Mouse (Mus musculus) lung, embryonic 15.5 days (tissue): ENCODE data around the gene Lcp2. TPM values are rescaled to one million over a fixed set of nuclear protein-coding genes. Genes with fewer than 3 reads are reported as not detected.
"Not testable (repeated sequence)": the region's sequence is repeated elsewhere in the genome, so short reads cannot be mapped to it uniquely, and the experiment has no call there.

ENCODE experiments used
- ATAC-seq: fragments of 200-750 bp; cut with Nextera tagmentation; 2 replicates; pipeline ENCODE4 v1.8.0; 2017; ENCODE audit warnings: moderate number of reproducible peaks, borderline replicate concordance; ENCODE audit not compliant: low FRiP score, low TSS enrichment; ENCODE audit errors: extremely low read depth
- H3K27ac ChIP-seq: fragments of 300-500 bp; sonication (generic); 2 replicates; pipeline ENCODE4 v1.5.1; 2015; ENCODE audit warnings: moderate library complexity, mild to moderate bottlenecking, inconsistent platforms
- H3K27me3 ChIP-seq: fragments of 300-500 bp; sonication (generic); 2 replicates; pipeline ENCODE4 v1.6.1; 2015; ENCODE audit warnings: inconsistent platforms
- H3K36me3 ChIP-seq: fragments of 300-500 bp; sonication (generic); 2 replicates; pipeline ENCODE4 v1.6.1; 2015; ENCODE audit warnings: inconsistent platforms
- H3K4me1 ChIP-seq: fragments of 300-500 bp; sonication (generic); 2 replicates; pipeline ENCODE4 v1.6.1; 2015; ENCODE audit warnings: inconsistent platforms
- H3K4me2 ChIP-seq: fragments of 300-500 bp; sonication (generic); 2 replicates; pipeline ENCODE4 v1.6.1; 2015; ENCODE audit warnings: inconsistent platforms, mild to moderate bottlenecking, moderate library complexity
- H3K4me3 ChIP-seq: fragments of 300-500 bp; sonication (generic); 2 replicates; pipeline ENCODE4 v1.5.1; 2015; ENCODE audit warnings: mild to moderate bottlenecking, inconsistent platforms
- H3K9ac ChIP-seq: fragments of 300-500 bp; sonication (generic); 2 replicates; pipeline ENCODE4 v1.6.1; 2015; ENCODE audit warnings: inconsistent platforms
- H3K9me3 ChIP-seq: fragments of 300-500 bp; sonication (generic); 2 replicates; pipeline ENCODE4 v1.6.1; 2016; ENCODE audit warnings: inconsistent platforms
- WGBS: fragments of 180-500 bp; shearing (Covaris S2); methylation state at CpG from one replicate; pipeline ENCODE4 v1.1.7; 2015; 5-methylcytosine and 5-hydroxymethylcytosine counted together
- polyA plus RNA-seq: library from polyadenylated mRNA; unstranded; fragments of >200 nt; fragmentation: Nextera tagmentation; extraction: Ambion mirVana; gene quantifications from 2 replicates; pipeline ENCODE4 v1.2.1, GENCODE M21; 2015

The Lcp2 gene
- polyA plus RNA-seq, 1 experiment from 2014 or later, result 5.3 TPM

DNA sequence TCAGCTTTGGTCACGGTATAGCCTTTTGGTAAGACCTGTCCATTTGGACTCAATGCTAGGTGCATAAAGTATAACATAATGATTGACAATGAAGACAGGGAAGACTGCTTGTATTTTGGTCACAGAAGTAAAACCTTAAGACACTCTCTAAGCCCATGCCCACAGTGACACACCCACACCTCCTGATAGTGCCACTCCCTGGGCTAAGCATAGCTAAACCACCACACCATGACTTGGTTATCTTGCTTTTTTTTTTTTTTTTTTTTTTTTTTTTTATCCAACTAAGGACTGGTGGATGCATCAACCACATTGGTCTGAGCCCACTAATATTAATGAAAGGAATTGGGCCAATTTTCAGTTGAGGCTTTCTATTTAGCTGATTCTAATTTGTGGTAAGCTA is 62.5 kb downstream of the Lcp2 start:
- Histone ChIP-seq H3K4me2 (no peak overlapping the region), H3K27me3 (no peaks in the 10 kb centered on the region), H3K4me3 (no peak overlapping the region), H3K4me1 (no peaks in the 10 kb centered on the region), H3K27ac (no peak overlapping the region), H3K9me3 (no peaks in the 10 kb centered on the region), H3K36me3 (no peaks in the 10 kb centered on the region), H3K9ac (no peak overlapping the region)
- no peak for ATAC-seq
- 96% methylated on average over 1 of the region's 1 CpGs for WGBS

DNA sequence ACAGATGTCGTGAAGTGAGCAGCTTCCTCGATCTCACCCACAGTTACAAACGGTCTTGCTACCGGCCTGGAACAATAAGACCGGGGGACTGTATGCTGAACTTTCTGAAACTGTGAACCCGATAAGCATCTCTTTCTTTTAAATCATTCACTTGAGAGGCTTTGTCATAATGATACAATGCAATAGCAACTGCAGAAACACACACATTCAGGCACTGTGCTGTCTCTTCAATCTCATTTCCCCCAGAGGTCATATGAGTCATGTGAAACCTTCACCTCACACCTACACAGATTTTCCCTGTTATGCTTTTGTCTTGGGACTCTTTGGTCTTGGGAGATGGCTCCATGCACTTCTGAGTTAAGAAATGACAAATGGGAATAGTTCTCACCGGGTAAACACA is 65.2 kb downstream of the Lcp2 start:
- no peak overlapping the region for H3K27ac ChIP-seq
- no peak overlapping the region for H3K4me3 ChIP-seq
- H3K9ac ChIP-seq, result no peak overlapping the region
- H3K27me3 ChIP-seq, result no peaks in the 10 kb centered on the region
- no peaks in the 10 kb centered on the region for H3K9me3 ChIP-seq
- H3K4me1 ChIP-seq, result no peaks in the 10 kb centered on the region
- no peak overlapping the region for H3K4me2 ChIP-seq
- no peak for ATAC-seq
- 59% methylated on average over 7 of the region's 7 CpGs for WGBS
- H3K36me3 ChIP-seq, result no peaks in the 10 kb centered on the region

DNA sequence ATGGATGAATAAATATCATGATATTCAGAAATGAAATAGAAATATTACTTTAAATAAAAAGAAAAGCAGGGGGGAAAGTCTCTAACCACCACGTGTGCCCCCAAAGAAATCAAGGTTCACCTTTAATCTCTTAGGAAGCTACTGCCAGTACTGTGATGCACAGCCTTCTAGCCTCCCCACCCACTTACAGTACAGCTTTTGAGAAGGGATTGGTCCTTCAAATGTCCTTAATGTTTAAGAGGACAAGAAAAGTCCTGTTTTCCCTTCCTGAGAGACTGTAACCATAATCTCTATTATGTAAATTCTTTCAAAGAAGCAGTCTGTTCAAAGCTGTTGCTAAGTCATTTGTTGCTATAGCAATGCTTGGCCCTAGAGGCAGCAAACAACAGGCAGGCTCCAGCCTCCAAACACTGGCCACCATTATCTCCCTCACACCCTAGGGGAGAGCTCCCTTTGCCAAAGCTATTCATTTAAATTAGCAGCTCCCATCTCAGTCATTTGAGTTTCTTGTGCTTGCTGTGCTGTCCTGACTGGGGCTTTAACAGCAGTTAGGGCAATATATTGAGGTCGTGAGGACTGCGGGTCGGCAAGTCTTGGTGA is 66.2 kb downstream of the Lcp2 start:
- Histone ChIP-seq H3K9me3 (no peaks in the 10 kb centered on the region), H3K4me1 (no peaks in the 10 kb centered on the region), H3K36me3 (no peaks in the 10 kb centered on the region), H3K27ac (no peak overlapping the region), H3K4me2 (no peak overlapping the region), H3K27me3 (no peaks in the 10 kb centered on the region), H3K9ac (no peak overlapping the region), H3K4me3 (no peak overlapping the region)
- 0 out of 2 replicates have a peak, but pooled peaks have one; percentile 35 for ATAC-seq
- 63% methylated on average over 4 of the region's 4 CpGs for WGBS

GRCm38 (mm10) chr11:34113760-34114159 is 67.0 kb downstream of the Lcp2 start:
- Histone ChIP-seq H3K27me3 (no peaks in the 10 kb centered on the region), H3K27ac (no peak overlapping the region), H3K4me1 (no peaks in the 10 kb centered on the region), H3K4me3 (no peak overlapping the region), H3K4me2 (no peak overlapping the region), H3K36me3 (no peaks in the 10 kb centered on the region), H3K9me3 (no peaks in the 10 kb centered on the region), H3K9ac (no peak overlapping the region)
- no peak for ATAC-seq
- WGBS, result 58% methylated on average over 2 of the region's 2 CpGs

- H3K4me2 ChIP-seq, result no peak overlapping the region
- no peaks in the 10 kb centered on the region for H3K4me1 ChIP-seq
- peak; percentile 62; the same call in 1 of the 2 replicates for ATAC-seq
- H3K27me3 ChIP-seq, result no peaks in the 10 kb centered on the region
- no peaks in the 10 kb centered on the region for H3K9me3 ChIP-seq
- no peak overlapping the region for H3K9ac ChIP-seq
- 19% methylated on average over 2 of the region's 2 CpGs for WGBS
- H3K4me3 ChIP-seq, result no peak overlapping the region
- no peaks in the 10 kb centered on the region for H3K36me3 ChIP-seq
- H3K27ac ChIP-seq, result no peak overlapping the region
Measured at GRCm38 (mm10) chr11:34116572-34117135, 69.9 kb downstream of the Lcp2 start.

- ATAC-seq, result no peak
- Histone ChIP-seq H3K36me3 (no peaks in the 10 kb centered on the region), H3K27ac (no peak overlapping the region), H3K4me2 (no peak overlapping the region), H3K9me3 (no peaks in the 10 kb centered on the region), H3K4me3 (no peak overlapping the region), H3K9ac (no peak overlapping the region), H3K4me1 (no peaks in the 10 kb centered on the region), H3K27me3 (no peaks in the 10 kb centered on the region)
- 77% methylated on average over 3 of the region's 3 CpGs for WGBS
Measured at GRCm38 (mm10) chr11:34117581-34117980, 70.9 kb downstream of the Lcp2 start.

DNA sequence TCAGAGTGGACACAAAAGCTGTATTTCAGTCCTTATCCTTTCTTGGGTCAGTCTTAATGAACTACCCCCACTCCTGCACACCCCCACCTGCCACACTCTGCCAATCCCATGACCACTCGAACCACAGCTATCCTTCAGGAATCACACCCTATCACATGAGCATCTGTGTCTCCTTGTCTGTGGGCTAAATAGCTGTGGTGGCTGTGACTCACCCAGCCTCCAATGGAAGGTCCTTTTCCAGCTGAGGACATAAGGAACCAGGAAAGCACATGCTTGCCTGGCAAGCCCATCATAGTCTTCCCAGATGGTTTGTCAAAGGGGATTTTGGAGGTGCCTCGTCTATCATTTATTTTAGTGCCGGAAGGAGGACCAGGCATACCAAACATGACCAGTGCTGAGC is 71.6 kb downstream of the Lcp2 start:
- Histone ChIP-seq H3K9me3 (no peaks in the 10 kb centered on the region), H3K9ac (no peak overlapping the region), H3K36me3 (no peaks in the 10 kb centered on the region), H3K27ac (no peak overlapping the region), H3K27me3 (no peaks in the 10 kb centered on the region; the same call in 1 of the 2 replicates), H3K4me3 (no peak overlapping the region), H3K4me1 (no peaks in the 10 kb centered on the region), H3K4me2 (no peak overlapping the region)
- 69% methylated on average over 3 of the region's 3 CpGs for WGBS
- no peak for ATAC-seq

DNA sequence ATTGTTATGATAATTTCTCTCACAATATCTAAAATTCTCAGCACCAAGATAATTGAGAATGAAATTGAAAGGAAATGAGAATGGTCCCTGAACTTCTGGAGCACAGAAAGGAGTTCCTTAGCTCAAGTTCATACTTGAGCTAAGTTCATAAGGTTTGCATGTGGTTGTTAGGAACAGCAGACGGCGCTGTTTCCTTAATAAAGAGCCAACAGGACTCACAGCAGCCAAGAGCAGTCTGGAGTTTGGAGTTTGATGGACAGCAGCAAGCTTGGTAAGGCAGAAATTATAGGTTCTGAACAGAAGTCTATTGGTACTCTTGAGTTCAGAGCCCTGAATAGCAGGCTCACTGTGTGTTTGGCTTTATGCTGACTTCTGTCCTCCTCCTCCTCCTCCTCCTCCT is 76.4 kb downstream of the Lcp2 start:
- H3K4me3 ChIP-seq, result no peak overlapping the region
- no peak overlapping the region for H3K9ac ChIP-seq
- H3K27ac ChIP-seq, result no peak overlapping the region
- H3K4me1 ChIP-seq, result no peaks in the 10 kb centered on the region
- WGBS, result 10% methylated on average over 2 of the region's 2 CpGs
- no peak for ATAC-seq
- H3K4me2 ChIP-seq, result no peak overlapping the region
- H3K36me3 ChIP-seq, result no peaks in the 10 kb centered on the region
- no peaks in the 10 kb centered on the region for H3K9me3 ChIP-seq
- no peaks in the 10 kb centered on the region; the same call in 1 of the 2 replicates for H3K27me3 ChIP-seq

DNA sequence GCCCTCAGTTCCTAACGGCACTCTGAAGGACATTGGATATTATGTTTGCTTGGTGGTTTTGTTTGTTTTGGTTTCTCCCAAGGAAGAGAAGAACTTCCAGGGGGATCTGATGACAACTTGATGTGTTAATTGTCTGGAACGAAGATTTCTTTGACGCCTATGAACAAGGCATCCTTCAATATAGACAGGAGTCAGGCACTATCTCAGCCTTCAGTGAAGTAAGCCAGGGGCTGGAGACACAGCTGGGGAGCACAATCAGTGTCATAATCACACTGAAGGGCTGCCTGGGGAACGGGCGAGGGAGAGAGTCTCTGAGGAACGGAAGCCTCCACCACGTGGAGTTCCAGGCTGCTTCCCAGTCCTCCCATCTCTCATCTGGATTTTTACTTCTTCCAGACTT is 78.1 kb downstream of the Lcp2 start:
- Histone ChIP-seq H3K4me1 (no peaks in the 10 kb centered on the region), H3K27ac (no peak overlapping the region), H3K36me3 (no peaks in the 10 kb centered on the region), H3K9me3 (no peaks in the 10 kb centered on the region), H3K4me2 (no peak overlapping the region), H3K4me3 (no peak overlapping the region), H3K9ac (no peak overlapping the region), H3K27me3 (no peaks in the 10 kb centered on the region; the same call in 1 of the 2 replicates)
- WGBS, result 31% methylated on average over 7 of the region's 7 CpGs
- ATAC-seq, result no peak

GRCm38 (mm10) chr11:34125727-34126126 is 79.0 kb downstream of the Lcp2 start:
- H3K36me3 ChIP-seq, H3K4me3 ChIP-seq, H3K4me1 ChIP-seq, H3K9ac ChIP-seq, H3K27ac ChIP-seq, H3K9me3 ChIP-seq, ATAC-seq, H3K4me2 ChIP-seq, H3K27me3 ChIP-seq: not testable (repeated sequence)
- WGBS, result 58% methylated on average over 3 of the region's 3 CpGs

DNA sequence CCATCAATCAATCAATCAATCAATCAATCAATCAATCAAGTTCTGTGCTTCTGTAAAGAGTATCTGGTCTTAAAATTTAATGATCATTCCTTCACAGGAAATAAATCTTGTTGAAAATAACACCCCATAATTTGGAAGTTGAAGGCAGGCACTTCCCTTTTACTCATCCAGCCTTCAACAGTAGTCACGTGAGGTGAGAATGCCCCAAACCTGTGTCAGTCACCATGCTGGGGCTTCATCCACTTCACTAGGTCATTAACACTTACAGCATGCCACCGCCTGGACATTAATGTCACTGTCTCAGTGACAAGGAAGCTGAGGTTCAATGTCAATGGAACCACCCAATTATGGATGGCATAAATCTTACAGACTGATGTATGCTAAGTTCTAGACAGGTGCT is 81.7 kb downstream of the Lcp2 start:
- Histone ChIP-seq H3K4me2 (no peak overlapping the region), H3K9ac (no peak overlapping the region), H3K4me3 (no peak overlapping the region), H3K4me1 (no peaks in the 10 kb centered on the region), H3K36me3 (no peaks in the 10 kb centered on the region), H3K27me3 (no peaks in the 10 kb centered on the region), H3K27ac (no peak overlapping the region), H3K9me3 (no peaks in the 10 kb centered on the region)
- WGBS, result 73% methylated on average over 2 of the region's 2 CpGs
- no peak for ATAC-seq

- H3K4me2 ChIP-seq, result no peak overlapping the region
- H3K4me3 ChIP-seq, result no peak overlapping the region
- no peaks in the 10 kb centered on the region for H3K9me3 ChIP-seq
- 86% methylated on average over 8 of the region's 8 CpGs for WGBS
- H3K36me3 ChIP-seq, result no peaks in the 10 kb centered on the region
- no peak for ATAC-seq
- H3K27ac ChIP-seq, result no peak overlapping the region
- no peaks in the 10 kb centered on the region for H3K4me1 ChIP-seq
- H3K9ac ChIP-seq, result no peak overlapping the region
- H3K27me3 ChIP-seq, result no peaks in the 10 kb centered on the region
Measured at GRCm38 (mm10) chr11:34139296-34139695, 92.6 kb downstream of the Lcp2 start.
